Mouse (Mus musculus): ENCODE measurements around the gene Slc7a14. TPM values are rescaled to one million over a fixed set of nuclear protein-coding genes. Genes with fewer than 3 reads are reported as not detected.
A peak's percentile ranks its signal among the peaks of the same experiment; 100 is the strongest.

Gene Slc7a14
- 0.01 TPM for polyA plus RNA-seq (2012; fragmentation: generic; extraction: Trizol)
- long read RNA-seq, experiment 1 = 0 reads
- long read RNA-seq, experiment 2 = 0 reads

DNA sequence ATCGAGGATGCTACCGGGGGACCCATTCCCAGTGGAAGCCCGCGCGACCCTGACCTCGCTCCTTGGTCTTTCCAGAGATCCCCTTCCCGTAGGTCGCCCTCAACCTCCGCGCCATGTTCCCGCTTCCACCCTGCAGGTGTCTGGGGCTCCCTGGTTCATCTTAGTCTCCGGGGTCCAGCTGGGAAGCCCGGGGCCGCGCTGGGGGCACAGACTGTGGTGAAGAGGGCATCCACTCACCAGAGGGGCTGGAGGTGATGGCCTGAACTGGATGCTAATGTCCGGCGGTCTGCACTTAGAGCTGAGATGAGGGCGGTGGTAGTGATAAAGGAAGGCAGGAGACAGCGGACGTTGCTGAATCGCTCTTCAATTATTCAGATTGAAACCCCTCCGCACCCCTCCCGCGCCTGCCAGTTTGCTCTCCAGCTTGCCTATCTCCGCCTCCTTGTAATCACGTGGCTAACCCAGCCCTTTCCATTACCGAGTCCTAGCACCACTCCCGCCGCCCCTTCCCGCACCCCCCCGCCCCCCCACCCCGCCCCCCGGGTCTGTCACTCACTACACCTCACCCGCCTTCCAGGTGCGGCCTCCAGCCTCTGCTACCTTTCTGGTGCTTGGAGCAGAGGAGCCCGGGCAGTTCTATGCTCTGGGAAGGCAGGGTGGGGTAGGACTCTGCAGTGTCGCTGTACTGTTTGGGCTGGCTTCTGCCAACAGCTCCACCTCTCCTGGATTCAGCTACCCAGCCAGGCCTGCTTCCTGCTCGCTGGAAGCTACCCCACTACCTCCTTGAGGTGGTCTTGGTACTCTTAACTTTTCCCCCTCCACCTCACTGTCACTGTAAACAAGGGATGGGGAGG lies at the start of gene Slc7a14:
Slc7a14 (minus strand) TSS at position 445 of the 854 bp plus-strand sequence.
- TF ChIP-seq MYOG (IDR thresholded peaks at IDR 0.05; ENCODE audit: control insufficient read depth, extremely low read depth, insufficient read length) (no peak), CTCF (IDR thresholded peaks at IDR 0.05; ENCODE audit: control insufficient read depth, insufficient read depth, insufficient read length) (no peak), MAX (IDR thresholded peaks at IDR 0.05) (no peak), USF1 (IDR thresholded peaks at IDR 0.05; ENCODE audit: low read depth) (no peak), FOSL1 (IDR thresholded peaks at IDR 0.05; ENCODE audit: insufficient read depth, low read length, poor library complexity, severe bottlenecking) (no peak), CEBPB (IDR thresholded peaks at IDR 0.05; ENCODE audit: low read depth) (no peak), MYOD1 (IDR thresholded peaks at IDR 0.05; ENCODE audit: control insufficient read depth, insufficient read length, low read depth) (no peak)
- H3K79me2 ChIP-seq (ENCODE audit: control insufficient read depth, insufficient read depth) = no peaks in the 10 kb centered on the region
- no peak within 1 kb of the TSS for H3K4me3 ChIP-seq (ENCODE audit: insufficient read depth, poor library complexity, severe bottlenecking)

GRCm38 (mm10) chr3:31346540-31346939 lies 36.4 kb upstream of the Slc7a14 start:
- H3K4me3 ChIP-seq (ENCODE audit: insufficient read depth, poor library complexity, severe bottlenecking) = no peak overlapping the region
- no peaks in the 10 kb centered on the region for H3K79me3 ChIP-seq (ENCODE audit: low read depth)
- no peak overlapping the region for H3ac ChIP-seq (ENCODE audit: control insufficient read depth, insufficient read length, low read depth)
- H3K79me2 ChIP-seq (ENCODE audit: control insufficient read depth, insufficient read depth) = no peaks in the 10 kb centered on the region
- no peaks in the 10 kb centered on the region for H3K27me3 ChIP-seq (ENCODE audit: control insufficient read depth, insufficient read depth, insufficient read length)
- no peaks in the 10 kb centered on the region for H3K36me3 ChIP-seq (ENCODE audit: control insufficient read depth, insufficient read depth)
- TF ChIP-seq CTCF (IDR thresholded peaks at IDR 0.05; ENCODE audit: control insufficient read depth, insufficient read depth, insufficient read length) (no peak), CEBPB (IDR thresholded peaks at IDR 0.05; ENCODE audit: low read depth) (no peak), USF1 (IDR thresholded peaks at IDR 0.05; ENCODE audit: low read depth) (no peak), MYOD1 (IDR thresholded peaks at IDR 0.05; ENCODE audit: control insufficient read depth, insufficient read length, low read depth) (no peak), FOSL1 (IDR thresholded peaks at IDR 0.05; ENCODE audit: insufficient read depth, low read length, poor library complexity, severe bottlenecking) (no peak), MAX (IDR thresholded peaks at IDR 0.05) (no peak), MYOG (IDR thresholded peaks at IDR 0.05; ENCODE audit: control insufficient read depth, extremely low read depth, insufficient read length) (no peak)

More for the DNA sequence above, at the start of gene Slc7a14:
- H3K27me3 ChIP-seq (ENCODE audit: control insufficient read depth, insufficient read depth, insufficient read length) = peaks cover 13% of the 10 kb centered on the region
- H3K79me3 ChIP-seq (ENCODE audit: low read depth) = no peaks in the 10 kb centered on the region
- no peak within 1 kb of the TSS for H3ac ChIP-seq (ENCODE audit: control insufficient read depth, insufficient read length, low read depth)
- H3K36me3 ChIP-seq (ENCODE audit: control insufficient read depth, insufficient read depth) = no peaks in the 10 kb centered on the region

DNA sequence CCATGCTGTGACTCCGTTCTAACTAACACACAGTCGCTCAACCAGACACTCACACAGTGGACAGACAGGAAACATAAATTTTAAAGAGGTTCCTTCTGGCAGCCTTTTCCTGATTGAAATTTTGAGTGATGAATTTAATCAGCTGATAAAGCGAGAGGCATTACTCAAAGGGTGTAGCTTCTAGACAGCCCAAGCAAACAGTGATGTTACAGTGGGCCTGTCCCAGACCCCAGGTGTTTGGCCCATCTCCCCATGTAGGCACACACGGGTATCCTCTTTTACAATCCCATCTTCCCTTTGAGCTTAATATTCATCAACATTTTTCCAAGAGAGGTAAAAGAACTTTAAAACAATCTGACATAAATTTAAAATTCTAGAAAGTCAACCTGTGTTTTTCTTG lies 35.6 kb upstream of the Slc7a14 start:
- Histone ChIP-seq H3ac (ENCODE audit: control insufficient read depth, insufficient read length, low read depth) (no peak overlapping the region), H3K79me2 (ENCODE audit: control insufficient read depth, insufficient read depth) (no peaks in the 10 kb centered on the region)
- no peak for TF ChIP-seq MYOD1 (IDR thresholded peaks at IDR 0.05; ENCODE audit: control insufficient read depth, insufficient read length, low read depth)
- TF ChIP-seq MYOG (IDR thresholded peaks at IDR 0.05; ENCODE audit: control insufficient read depth, extremely low read depth, insufficient read length) = no peak
- no peak for TF ChIP-seq FOSL1 (IDR thresholded peaks at IDR 0.05; ENCODE audit: insufficient read depth, low read length, poor library complexity, severe bottlenecking)
- no peak for TF ChIP-seq USF1 (IDR thresholded peaks at IDR 0.05; ENCODE audit: low read depth)
- no peak for TF ChIP-seq CEBPB (IDR thresholded peaks at IDR 0.05; ENCODE audit: low read depth)
- TF ChIP-seq MAX (IDR thresholded peaks at IDR 0.05) = no peak
- no peak for TF ChIP-seq CTCF (IDR thresholded peaks at IDR 0.05; ENCODE audit: control insufficient read depth, insufficient read depth, insufficient read length)

GRCm38 (mm10) chr3:31339236-31339635 lies 29.1 kb upstream of the Slc7a14 start:
- no peak overlapping the region for H3K4me3 ChIP-seq (ENCODE audit: insufficient read depth, poor library complexity, severe bottlenecking)
- no peaks in the 10 kb centered on the region for H3K27me3 ChIP-seq (ENCODE audit: control insufficient read depth, insufficient read depth, insufficient read length)
- H3K79me2 ChIP-seq (ENCODE audit: control insufficient read depth, insufficient read depth) = no peaks in the 10 kb centered on the region
- no peaks in the 10 kb centered on the region for H3K36me3 ChIP-seq (ENCODE audit: control insufficient read depth, insufficient read depth)
- no peak overlapping the region for H3ac ChIP-seq (ENCODE audit: control insufficient read depth, insufficient read length, low read depth)
- no peaks in the 10 kb centered on the region for H3K79me3 ChIP-seq (ENCODE audit: low read depth)
- peak; percentile 24 for TF ChIP-seq FOSL1 (IDR thresholded peaks at IDR 0.05; ENCODE audit: insufficient read depth, low read length, poor library complexity, severe bottlenecking)
- TF ChIP-seq CTCF (IDR thresholded peaks at IDR 0.05; ENCODE audit: control insufficient read depth, insufficient read depth, insufficient read length) = no peak
- no peak for TF ChIP-seq MYOD1 (IDR thresholded peaks at IDR 0.05; ENCODE audit: control insufficient read depth, insufficient read length, low read depth)
- TF ChIP-seq CEBPB (IDR thresholded peaks at IDR 0.05; ENCODE audit: low read depth) = no peak
- TF ChIP-seq MAX (IDR thresholded peaks at IDR 0.05) = no peak

More for the DNA sequence above, 35.6 kb upstream of the Slc7a14 start:
- Histone ChIP-seq H3K79me3 (ENCODE audit: low read depth) (no peaks in the 10 kb centered on the region), H3K4me3 (ENCODE audit: insufficient read depth, poor library complexity, severe bottlenecking) (no peak overlapping the region), H3K36me3 (ENCODE audit: control insufficient read depth, insufficient read depth) (no peaks in the 10 kb centered on the region), H3K27me3 (ENCODE audit: control insufficient read depth, insufficient read depth, insufficient read length) (no peaks in the 10 kb centered on the region)

GRCm38 (mm10) chr3:31328237-31328836 lies 18.2 kb upstream of the Slc7a14 start:
- Histone ChIP-seq H3K4me3 (ENCODE audit: insufficient read depth, poor library complexity, severe bottlenecking) (no peak overlapping the region), H3K36me3 (ENCODE audit: control insufficient read depth, insufficient read depth) (no peaks in the 10 kb centered on the region), H3ac (ENCODE audit: control insufficient read depth, insufficient read length, low read depth) (no peak overlapping the region), H3K79me3 (ENCODE audit: low read depth) (no peaks in the 10 kb centered on the region), H3K79me2 (ENCODE audit: control insufficient read depth, insufficient read depth) (no peaks in the 10 kb centered on the region), H3K27me3 (ENCODE audit: control insufficient read depth, insufficient read depth, insufficient read length) (no peaks in the 10 kb centered on the region)
- no peak for TF ChIP-seq USF1 (IDR thresholded peaks at IDR 0.05; ENCODE audit: low read depth)
